Mouse (Mus musculus): ENCODE data around the gene Zyx.

DNA sequence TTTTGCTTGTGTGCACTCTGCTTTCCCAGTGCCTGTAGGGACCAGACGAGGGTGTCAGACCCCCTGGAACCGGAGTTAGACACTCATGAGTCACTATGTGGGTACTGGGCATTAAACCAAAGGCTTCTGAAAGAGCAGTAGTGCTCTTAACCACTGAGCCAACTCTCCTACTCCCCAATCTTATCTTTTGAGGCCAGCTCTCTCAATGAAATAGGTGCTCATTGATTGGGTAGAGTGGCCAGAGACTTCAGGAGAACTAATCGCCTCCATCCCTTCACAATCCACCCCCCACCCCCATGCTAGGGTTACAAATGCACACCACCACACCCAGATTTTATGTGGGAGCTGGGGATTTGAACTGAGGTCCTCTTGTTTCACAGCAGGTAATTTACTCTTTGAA is 20.7 kb upstream of the Zyx start:
- no peak for TF ChIP-seq CTCF (IDR thresholded peaks at IDR 0.05; ENCODE audit: low read depth, low read length)
- TF ChIP-seq POLR2A (IDR thresholded peaks at IDR 0.05; ENCODE audit: insufficient read depth, low read length), result no peak
- no peak for TF ChIP-seq EP300 (IDR thresholded peaks at IDR 0.05; ENCODE audit: insufficient read depth, low read depth, low read length)
